Mouse (Mus musculus) left cerebral cortex, postnatal 36 days (tissue): ENCODE data around the gene Hist1h4k. TPM values are rescaled to one million over a fixed set of nuclear protein-coding genes. Genes with fewer than 3 reads are reported as not detected.
"Not testable (repeated sequence)": the region's sequence is repeated elsewhere in the genome, so short reads cannot be mapped to it uniquely, and the experiment has no call there.

Experiments
- DNase-seq, 2 experiments: peaks; one replicate each; pipeline ENCODE4 v3.0.0; 2021 to 2022; ENCODE audit warnings: low spot score in 2 of 2, mixed read lengths in 1 of 2
- intact Hi-C: fragments of 180-260 bp; cut with DNase I; formaldehyde crosslinking; loops from one replicate; pipeline ENCODE4 v1.15.1; 2025
- total RNA-seq, 2 experiments: library from RNA; stranded (reverse); gene quantifications; 2 replicates each; pipeline ENCODE4 v1.2.3; 2021

Gene Hist1h4k
- 100 to 1,000 TPM; 409 to 465 TPM for total RNA-seq

DNA sequence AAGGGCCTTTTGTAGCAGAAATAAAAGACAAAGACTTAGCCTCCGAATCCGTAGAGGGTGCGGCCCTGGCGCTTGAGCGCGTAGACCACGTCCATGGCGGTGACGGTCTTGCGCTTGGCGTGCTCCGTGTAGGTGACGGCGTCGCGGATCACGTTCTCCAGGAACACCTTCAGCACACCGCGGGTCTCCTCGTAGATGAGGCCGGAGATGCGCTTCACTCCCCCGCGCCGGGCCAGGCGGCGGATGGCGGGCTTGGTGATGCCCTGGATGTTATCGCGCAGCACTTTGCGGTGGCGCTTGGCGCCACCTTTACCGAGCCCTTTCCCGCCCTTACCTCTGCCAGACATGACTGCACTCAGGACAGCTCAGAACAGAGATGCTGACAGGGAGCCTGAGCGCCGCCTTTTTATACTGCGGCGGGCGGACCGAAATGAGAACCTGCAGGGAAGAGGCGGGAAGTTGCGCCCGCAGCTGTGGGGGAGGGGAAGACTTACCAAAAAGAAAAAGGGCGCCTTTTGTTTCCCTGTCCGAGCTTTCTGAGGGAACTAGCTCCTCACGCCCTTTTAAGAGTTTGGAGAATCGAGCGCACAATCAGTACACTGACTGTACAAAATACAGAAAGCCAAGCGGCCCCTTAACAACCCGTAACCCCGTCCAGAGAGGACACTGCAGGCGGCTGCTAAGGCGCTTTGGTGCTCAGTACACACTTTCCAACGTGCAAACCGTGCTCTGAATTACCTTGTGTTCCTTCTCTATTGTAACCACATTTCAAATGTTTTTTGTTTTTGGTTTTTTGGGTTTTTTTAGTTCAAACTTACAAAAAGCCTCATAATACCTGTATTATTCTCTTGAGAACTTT, at the start of gene Hist1h4k:
Gene Hist1h4k (minus strand): TSS at position 347 of the 859 bp plus-strand sequence.
- DNase-seq: peak; percentile 94
- intact Hi-C loops: loop anchor here (1.0 to 5.0 kb wide), 3 partner anchors 16 to 36 kb away; partner anchors contain the start of genes Hist1h2ai, Hist1h2an, Hist1h2bl and Hist1h2bp

DNA sequence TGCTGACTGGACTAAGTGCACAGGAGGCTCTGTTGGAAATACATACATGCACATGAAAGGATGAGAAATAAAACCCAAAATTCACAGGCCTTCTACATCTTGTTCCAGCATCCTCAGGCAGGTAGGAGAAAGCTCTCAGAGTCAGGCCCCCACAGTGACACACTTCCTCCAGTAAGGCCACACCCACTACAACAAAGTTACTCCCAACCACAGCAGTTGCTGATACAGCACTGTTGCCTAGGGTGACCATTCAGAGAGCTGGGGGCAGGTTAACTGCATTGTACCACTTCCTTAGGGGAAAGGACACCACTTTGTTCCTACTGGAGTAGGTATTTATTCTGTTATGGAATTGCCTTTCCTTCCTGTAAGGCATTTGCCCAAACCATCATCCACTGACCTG, 46.9 kb upstream of the Hist1h4k start:
- DNase-seq, intact Hi-C loops: not testable (repeated sequence)

GRCm38 (mm10) chr13:21795584-21795983, 45.3 kb upstream of the Hist1h4k start:
- DNase-seq: no peak
- intact Hi-C loops: no loop called here

- intact Hi-C loops: no loop called here
Observed at GRCm38 (mm10) chr13:21790601-21791283, 40.4 kb upstream of the Hist1h4k start.

DNA sequence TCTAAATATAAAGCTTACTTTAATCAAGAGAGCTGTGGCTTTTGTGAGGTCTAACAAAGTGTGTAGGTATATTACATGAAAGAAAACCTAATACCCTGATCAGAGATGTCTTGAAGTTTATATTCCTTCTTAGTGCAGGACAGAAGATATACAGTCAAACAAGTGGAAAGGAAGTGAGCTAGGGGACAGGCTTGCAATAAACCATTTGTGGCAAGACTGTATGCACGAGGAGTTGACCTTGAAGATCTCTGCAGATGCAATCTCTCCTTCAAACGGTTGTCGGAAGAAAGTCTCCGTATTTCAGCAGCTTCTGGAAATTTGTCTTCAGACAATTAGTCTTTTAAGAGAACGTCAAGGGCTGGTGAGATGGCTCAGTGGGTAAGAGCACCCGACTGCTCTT, 39.6 kb upstream of the Hist1h4k start:
- no peak for DNase-seq
- intact Hi-C loops: no loop called here

More at GRCm38 (mm10) chr13:21790601-21791283, 40.4 kb upstream of the Hist1h4k start:
- no peak for DNase-seq

DNA sequence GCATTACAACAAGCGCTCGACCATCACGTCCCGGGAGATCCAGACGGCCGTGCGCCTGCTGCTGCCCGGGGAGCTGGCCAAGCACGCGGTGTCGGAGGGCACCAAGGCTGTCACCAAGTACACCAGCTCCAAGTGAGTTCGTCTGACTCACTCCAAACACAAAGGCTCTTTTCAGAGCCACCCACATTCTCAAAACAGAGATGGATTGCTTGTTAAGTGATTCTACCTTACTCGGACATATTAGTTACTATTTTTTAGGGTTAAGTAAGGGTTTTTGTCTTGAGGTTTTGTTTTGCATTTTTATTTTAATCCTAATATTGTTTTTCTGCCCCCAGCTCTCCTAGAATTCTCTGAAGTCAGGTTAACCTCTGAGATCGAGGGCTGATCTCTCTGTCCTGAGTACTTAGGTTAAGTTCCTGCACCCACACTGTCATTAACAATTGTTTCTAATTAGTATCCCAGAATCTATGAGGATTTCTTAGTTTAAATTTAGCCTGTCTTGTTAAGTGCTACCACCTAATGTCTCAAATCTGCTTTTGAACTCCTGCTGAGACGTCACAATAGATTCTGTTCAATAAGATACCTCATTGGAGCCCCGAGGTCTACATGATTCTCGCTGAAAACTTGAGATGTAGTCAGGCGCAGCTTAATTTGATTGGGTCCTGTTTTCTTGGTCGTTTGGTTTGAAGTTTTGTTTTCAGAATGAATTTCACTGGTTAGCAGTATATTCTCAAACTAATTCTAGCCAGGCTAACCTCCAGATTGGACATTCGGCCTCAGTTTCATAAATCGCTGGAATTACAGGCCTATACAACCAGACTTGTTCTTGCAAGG, 37.7 kb upstream of the Hist1h4k start:
- no peak for DNase-seq
- intact Hi-C loops: loop anchor here (2.0 kb wide), 1 partner anchor 37 kb away; the partner anchor contains the start of gene Hist1h4k

DNA sequence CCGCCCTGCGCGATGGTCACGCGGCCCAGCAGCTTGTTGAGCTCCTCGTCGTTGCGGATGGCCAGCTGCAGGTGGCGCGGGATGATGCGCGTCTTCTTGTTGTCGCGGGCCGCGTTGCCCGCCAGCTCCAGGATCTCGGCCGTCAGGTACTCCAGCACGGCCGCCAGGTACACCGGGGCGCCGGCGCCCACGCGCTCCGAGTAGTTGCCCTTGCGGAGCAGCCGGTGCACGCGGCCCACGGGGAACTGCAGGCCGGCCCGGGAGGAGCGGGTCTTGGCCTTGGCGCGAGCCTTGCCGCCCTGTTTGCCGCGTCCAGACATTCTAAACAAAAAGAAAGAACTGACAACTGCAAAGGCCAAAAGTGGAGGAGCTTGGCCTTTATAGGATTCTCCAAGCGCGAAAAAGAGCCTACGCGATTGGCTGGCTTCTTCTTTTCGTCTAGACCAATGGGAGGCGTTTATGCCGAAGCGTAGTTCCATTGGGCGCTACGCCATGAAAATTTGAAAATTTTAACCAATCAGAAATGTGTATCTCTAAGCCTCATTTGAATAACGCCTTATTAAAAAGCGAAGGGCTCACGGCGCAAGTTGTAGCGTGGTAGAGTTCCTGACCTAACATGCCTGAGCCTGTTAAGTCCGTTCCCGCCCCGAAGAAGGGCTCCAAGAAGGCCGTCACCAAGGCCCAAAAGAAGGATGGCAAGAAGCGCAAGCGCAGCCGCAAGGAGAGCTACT, 36.8 kb upstream of the Hist1h4k start, which contains the start of the genes Hist1h2an and Hist1h2bp:
Gene Hist1h2an (minus strand): TSS at position 320 of the 731 bp plus-strand sequence.
Gene Hist1h2bp (plus strand): TSS at position 563 of the 731 bp plus-strand sequence.
- intact Hi-C loops: loop anchor here (2.0 kb wide), 1 partner anchor 36 kb away; the partner anchor contains the start of gene Hist1h4k
- DNase-seq: peak; percentile 84 to 88

GRCm38 (mm10) chr13:21786189-21786898, 36.0 kb upstream of the Hist1h4k start:
- DNase-seq: no peak
- intact Hi-C loops: loop anchor here (2.0 kb wide), 1 partner anchor 36 kb away; the partner anchor contains the start of gene Hist1h4k

DNA sequence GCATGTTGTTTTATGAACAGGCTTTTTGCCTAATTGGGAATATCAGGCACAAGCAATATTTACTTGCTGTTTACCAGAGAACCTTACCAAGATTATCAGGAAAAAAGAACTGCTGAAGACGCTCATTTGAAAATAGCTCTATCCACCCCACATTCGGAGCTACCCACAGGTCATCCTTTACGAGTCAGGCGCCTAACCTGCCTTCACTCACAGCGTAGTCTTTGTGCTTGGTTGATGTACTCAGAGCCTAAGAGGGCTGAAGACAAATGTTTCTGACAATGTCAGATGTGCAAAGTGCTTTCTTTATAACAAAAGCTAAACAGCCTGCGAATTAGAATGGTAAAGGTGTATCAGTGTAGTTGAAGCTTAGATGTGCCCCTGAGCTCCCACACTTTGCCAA, 34.0 kb upstream of the Hist1h4k start:
- intact Hi-C loops: no loop called here

GRCm38 (mm10) chr13:21783734-21784161, 33.4 kb upstream of the Hist1h4k start:
- intact Hi-C loops: no loop called here
- DNase-seq: peak in 1 of 2 experiments; percentile 4

More for the DNA sequence above, 34.0 kb upstream of the Hist1h4k start:
- DNase-seq: no peak

DNA sequence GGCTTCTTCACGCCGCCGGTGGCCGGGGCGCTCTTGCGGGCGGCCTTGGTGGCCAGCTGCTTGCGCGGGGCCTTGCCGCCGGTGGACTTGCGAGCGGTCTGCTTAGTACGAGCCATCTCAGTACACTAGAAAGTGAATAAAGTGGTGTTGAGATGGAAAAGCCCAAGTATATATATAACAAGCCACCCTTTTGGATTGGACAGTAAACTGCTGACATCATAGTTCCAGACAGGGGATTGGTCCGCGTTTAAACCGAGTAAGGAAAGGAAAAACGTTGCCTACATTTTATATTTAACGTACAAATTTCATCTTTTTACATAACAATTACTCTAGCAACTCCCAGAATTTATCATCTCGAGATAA, 32.9 kb upstream of the Hist1h4k start, which contains the start of gene Hist1h3i:
Gene Hist1h3i (minus strand): TSS at position 116 of the 363 bp plus-strand sequence.
- intact Hi-C loops: no loop called here

GRCm38 (mm10) chr13:21782361-21783254, 32.3 kb upstream of the Hist1h4k start:
- intact Hi-C loops: not testable (repeated sequence)
- peak in 1 of 2 experiments; percentile 28 for DNase-seq

More for the DNA sequence above, 32.9 kb upstream of the Hist1h4k start, which contains the start of gene Hist1h3i:
- DNase-seq: peak; percentile 57 to 61

GRCm38 (mm10) chr13:21781639-21782038, 31.3 kb upstream of the Hist1h4k start:
- intact Hi-C loops: no loop called here
- no peak for DNase-seq

DNA sequence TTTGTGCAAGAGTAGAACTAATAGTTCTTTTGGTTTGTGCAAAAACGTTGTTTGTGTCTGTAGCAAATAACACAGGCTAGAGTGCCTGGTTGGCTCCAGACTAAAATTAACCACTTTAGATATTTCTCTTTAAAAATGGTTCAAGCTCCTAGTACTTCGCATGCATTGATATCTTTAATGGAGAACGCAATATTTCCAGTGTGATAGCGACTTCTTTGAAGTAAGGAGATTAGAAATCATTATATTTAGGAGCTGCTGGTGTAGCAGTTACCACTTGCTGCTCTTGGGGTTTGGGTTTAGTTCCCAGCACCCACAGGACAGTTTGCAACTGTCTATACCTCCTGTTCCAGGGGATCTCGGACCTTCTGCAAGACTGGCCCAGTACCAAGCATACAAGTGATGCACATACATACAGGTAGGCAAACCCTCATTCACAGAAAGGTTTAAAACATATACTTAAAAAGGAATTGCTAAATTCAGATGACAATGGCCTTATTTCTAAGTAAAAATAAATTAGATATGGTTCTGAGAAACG, 30.8 kb upstream of the Hist1h4k start:
- intact Hi-C loops: no loop called here
- DNase-seq: no peak

GRCm38 (mm10) chr13:21779767-21780731, 29.7 kb upstream of the Hist1h4k start, which contains the start of gene Hist1h1b:
Gene Hist1h1b (minus strand): TSS chr13:21780625.
- intact Hi-C loops: no loop called here
- peak; percentile 66 to 70 for DNase-seq
